Mouse (Mus musculus) ES-E14 (cell line): ENCODE data around the gene Mrps22.

ENCODE experiments used
- CHD2 ChIP-seq: IDR thresholded peaks from 2 replicates; pipeline ENCODE4 v1.6.1; 2014; ENCODE audit warnings: mild to moderate bottlenecking, low read depth, low read length, inconsistent platforms
- ZC3H11A ChIP-seq: IDR thresholded peaks from 2 replicates; pipeline ENCODE4 v1.6.1; 2012; ENCODE audit warnings: low read depth, mild to moderate bottlenecking, inconsistent platforms, low read length, borderline replicate concordance
- ZNF384 ChIP-seq: IDR thresholded peaks from 2 replicates; pipeline ENCODE4 v1.6.1; 2012; ENCODE audit warnings: low read depth, low read length, inconsistent platforms

GRCm38 (mm10) chr9:98563137-98564126, 38.0 kb downstream of the Mrps22 start, which contains the start of gene Copb2:
- TF ChIP-seq ZC3H11A (no peak), CHD2 (peak; percentile 98), ZNF384 (no peak)
